Mouse (Mus musculus) testis, adult 2 months (tissue): ENCODE measurements around the gene Slc25a15. TPM values are rescaled to one million over a fixed set of nuclear protein-coding genes. Genes with fewer than 3 reads are reported as not detected.

Experiments used
- H3K27ac ChIP-seq: fragments of 200-500 bp; 2 replicates; pipeline ENCODE4 v1.5.1; 2012; ENCODE audit warnings: low read depth, low read length; ENCODE audit not compliant: control insufficient read depth, insufficient read depth
- H3K27me3 ChIP-seq: fragments of 200-500 bp; 2 replicates; pipeline ENCODE4 v1.6.1; 2012; ENCODE audit warnings: mild to moderate bottlenecking, low read length, moderate library complexity; ENCODE audit not compliant: control insufficient read depth, insufficient read depth
- H3K36me3 ChIP-seq: fragments of 200-500 bp; 2 replicates; pipeline ENCODE4 v1.6.1; 2012; ENCODE audit warnings: mild to moderate bottlenecking, low read length; ENCODE audit not compliant: control insufficient read depth, insufficient read depth
- H3K4me1 ChIP-seq: fragments of 200-500 bp; 2 replicates; pipeline ENCODE4 v1.6.1; 2012; ENCODE audit warnings: low read length; ENCODE audit not compliant: control insufficient read depth, insufficient read depth
- H3K4me3 ChIP-seq: fragments of 200-500 bp; 2 replicates; pipeline ENCODE4 v1.5.1; 2012; ENCODE audit warnings: low read depth, mild to moderate bottlenecking, low read length, moderate library complexity, mixed read lengths; ENCODE audit not compliant: control insufficient read depth
- CTCF ChIP-seq: fragments of 200-500 bp; IDR thresholded peaks from 2 replicates; pipeline ENCODE4 v1.5.1; 2012; ENCODE audit warnings: low read depth, mild to moderate bottlenecking, inconsistent platforms, low read length, moderate library complexity; ENCODE audit not compliant: control insufficient read depth, insufficient read depth, insufficient replicate concordance
- POLR2A ChIP-seq: fragments of 200-500 bp; IDR thresholded peaks from 2 replicates; pipeline ENCODE4 v1.6.1; 2012; ENCODE audit warnings: low read depth, mild to moderate bottlenecking, inconsistent platforms, low read length, moderate library complexity; ENCODE audit not compliant: control insufficient read depth
- polyA plus RNA-seq: library from polyadenylated mRNA; depleted of rRNA; stranded (reverse); fragments of >200 nt; gene quantifications from 2 replicates; pipeline ENCODE4 v1.2.3, GENCODE M21; 2012; rRNA removed

The Slc25a15 gene
- polyA plus RNA-seq = 0.34 and 0.43 TPM in 2 replicates

- peak within 1 kb of the TSS; percentile 80 for H3K4me3 ChIP-seq
- H3K27ac ChIP-seq = 0 out of 2 replicates have a peak within 1 kb of the TSS, but pooled peaks have one; percentile 6
- no peaks in the 10 kb centered on the region for H3K36me3 ChIP-seq
- TF ChIP-seq POLR2A (peak; percentile 76), CTCF (no peak)
- H3K4me1 ChIP-seq = peaks cover 9% of the 10 kb centered on the region
- no peaks in the 10 kb centered on the region for H3K27me3 ChIP-seq
Observed at GRCm38 (mm10) chr8:22398142-22398951, at the start of gene Slc25a15. Slc25a15 (minus strand) TSS chr8:22398597.

GRCm38 (mm10) chr8:22411971-22412370, 13.6 kb upstream of the Slc25a15 start:
- H3K36me3 ChIP-seq = no peaks in the 10 kb centered on the region
- TF ChIP-seq CTCF (no peak), POLR2A (no peak)
- H3K4me3 ChIP-seq = peak overlapping the region; percentile 96; the same call in 1 of the 2 replicates
- H3K27me3 ChIP-seq = no peaks in the 10 kb centered on the region
- no peak overlapping the region for H3K27ac ChIP-seq
- peaks cover 3% of the 10 kb centered on the region; the same call in 1 of the 2 replicates for H3K4me1 ChIP-seq

GRCm38 (mm10) chr8:22411282-22411702, 12.9 kb upstream of the Slc25a15 start, which contains the start of gene Mrps31:
Mrps31 (plus strand) TSS chr8:22411361.
- H3K4me3 ChIP-seq = peak within 1 kb of the TSS; percentile 96
- no peaks in the 10 kb centered on the region for H3K36me3 ChIP-seq
- peak within 1 kb of the TSS; percentile 86 for H3K27ac ChIP-seq
- H3K27me3 ChIP-seq = no peaks in the 10 kb centered on the region
- TF ChIP-seq POLR2A = peak; percentile 71
- TF ChIP-seq CTCF = no peak
- peaks cover 3% of the 10 kb centered on the region; the same call in 1 of the 2 replicates for H3K4me1 ChIP-seq

GRCm38 (mm10) chr8:22410688-22411281, 12.4 kb upstream of the Slc25a15 start:
- Histone ChIP-seq H3K4me1 (peaks cover 3% of the 10 kb centered on the region; the same call in 1 of the 2 replicates), H3K36me3 (no peaks in the 10 kb centered on the region), H3K27me3 (no peaks in the 10 kb centered on the region), H3K27ac (peak overlapping the region; percentile 54), H3K4me3 (peak overlapping the region; percentile 96)
- TF ChIP-seq CTCF (no peak), POLR2A (no peak)

GRCm38 (mm10) chr8:22405733-22406132, 7.3 kb upstream of the Slc25a15 start:
- H3K4me3 ChIP-seq = no peak overlapping the region
- no peaks in the 10 kb centered on the region for H3K36me3 ChIP-seq
- no peak overlapping the region for H3K27ac ChIP-seq
- peaks cover 3% of the 10 kb centered on the region; the same call in 1 of the 2 replicates for H3K4me1 ChIP-seq
- H3K27me3 ChIP-seq = no peaks in the 10 kb centered on the region
- TF ChIP-seq CTCF (no peak), POLR2A (no peak)

- no peak overlapping the region for H3K4me3 ChIP-seq
Observed at GRCm38 (mm10) chr8:22403235-22403634, 4.8 kb upstream of the Slc25a15 start.

GRCm38 (mm10) chr8:22400593-22400992, 2.2 kb upstream of the Slc25a15 start:
- no peak for TF ChIP-seq POLR2A
- TF ChIP-seq CTCF = no peak
- no peaks in the 10 kb centered on the region for H3K36me3 ChIP-seq
- no peak overlapping the region for H3K27ac ChIP-seq
- H3K4me1 ChIP-seq = peaks cover 9% of the 10 kb centered on the region
- no peaks in the 10 kb centered on the region for H3K27me3 ChIP-seq
- no peak overlapping the region for H3K4me3 ChIP-seq

More at GRCm38 (mm10) chr8:22403235-22403634, 4.8 kb upstream of the Slc25a15 start:
- TF ChIP-seq POLR2A (no peak), CTCF (no peak)
- H3K4me1 ChIP-seq = peaks cover 6% of the 10 kb centered on the region
- H3K36me3 ChIP-seq = no peaks in the 10 kb centered on the region
- no peaks in the 10 kb centered on the region for H3K27me3 ChIP-seq
- H3K27ac ChIP-seq = no peak overlapping the region
